Mouse (Mus musculus): ENCODE data around the gene Clasp1. TPM values are rescaled to one million over a fixed set of nuclear protein-coding genes. Genes with fewer than 3 reads are reported as not detected.

Clasp1 gene
- polyA plus RNA-seq, 1 experiment: 22.3 TPM

GRCm38 (mm10) chr1:118401991-118402390 is 13.1 kb downstream of the Clasp1 start:
- Histone ChIP-seq H3K4me3 (ENCODE audit: insufficient read depth, low read length) (no peak overlapping the region), H3K4me1 (ENCODE audit: control insufficient read depth, insufficient read depth, low read length) (peaks cover 19% of the 10 kb centered on the region), H3K27ac (ENCODE audit: insufficient read depth, low read depth, low read length) (no peak overlapping the region)
- TF ChIP-seq CTCF (IDR thresholded peaks at IDR 0.05; ENCODE audit: low read depth, low read length) (no peak), POLR2A (IDR thresholded peaks at IDR 0.05; ENCODE audit: borderline replicate concordance, low read depth, low read length) (no peak)

- TF ChIP-seq CTCF (IDR thresholded peaks at IDR 0.05; ENCODE audit: low read depth, low read length) (no peak), POLR2A (IDR thresholded peaks at IDR 0.05; ENCODE audit: borderline replicate concordance, low read depth, low read length) (no peak)
- Histone ChIP-seq H3K27ac (ENCODE audit: insufficient read depth, low read depth, low read length) (no peak overlapping the region), H3K4me1 (ENCODE audit: control insufficient read depth, insufficient read depth, low read length) (peaks cover 19% of the 10 kb centered on the region), H3K4me3 (ENCODE audit: insufficient read depth, low read length) (no peak overlapping the region)
Measured at GRCm38 (mm10) chr1:118402556-118402955, 13.7 kb downstream of the Clasp1 start.

GRCm38 (mm10) chr1:118402966-118403365 is 14.1 kb downstream of the Clasp1 start:
- H3K4me1 ChIP-seq (ENCODE audit: control insufficient read depth, insufficient read depth, low read length): peaks cover 19% of the 10 kb centered on the region
- TF ChIP-seq CTCF (IDR thresholded peaks at IDR 0.05; ENCODE audit: low read depth, low read length) (no peak), POLR2A (IDR thresholded peaks at IDR 0.05; ENCODE audit: borderline replicate concordance, low read depth, low read length) (no peak)

GRCm38 (mm10) chr1:118403440-118403839 is 14.6 kb downstream of the Clasp1 start:
- no peak for TF ChIP-seq CTCF (IDR thresholded peaks at IDR 0.05; ENCODE audit: low read depth, low read length)
- TF ChIP-seq POLR2A (IDR thresholded peaks at IDR 0.05; ENCODE audit: borderline replicate concordance, low read depth, low read length): no peak
- peaks cover 18% of the 10 kb centered on the region for H3K4me1 ChIP-seq (ENCODE audit: control insufficient read depth, insufficient read depth, low read length)
- no peak overlapping the region for H3K4me3 ChIP-seq (ENCODE audit: insufficient read depth, low read length)
- no peak overlapping the region for H3K27ac ChIP-seq (ENCODE audit: insufficient read depth, low read depth, low read length)

More at GRCm38 (mm10) chr1:118402966-118403365, 14.1 kb downstream of the Clasp1 start:
- H3K27ac ChIP-seq (ENCODE audit: insufficient read depth, low read depth, low read length): no peak overlapping the region
- H3K4me3 ChIP-seq (ENCODE audit: insufficient read depth, low read length): no peak overlapping the region

GRCm38 (mm10) chr1:118407586-118408250 is 18.9 kb downstream of the Clasp1 start:
- Histone ChIP-seq H3K4me3 (ENCODE audit: insufficient read depth, low read length) (no peak overlapping the region), H3K27ac (ENCODE audit: insufficient read depth, low read depth, low read length) (no peak overlapping the region), H3K4me1 (ENCODE audit: control insufficient read depth, insufficient read depth, low read length) (peaks cover 8% of the 10 kb centered on the region)
- no peak for TF ChIP-seq POLR2A (IDR thresholded peaks at IDR 0.05; ENCODE audit: borderline replicate concordance, low read depth, low read length)
- no peak for TF ChIP-seq CTCF (IDR thresholded peaks at IDR 0.05; ENCODE audit: low read depth, low read length)

- H3K27ac ChIP-seq (ENCODE audit: insufficient read depth, low read depth, low read length): no peak overlapping the region
- TF ChIP-seq POLR2A (IDR thresholded peaks at IDR 0.05; ENCODE audit: borderline replicate concordance, low read depth, low read length) (no peak), CTCF (IDR thresholded peaks at IDR 0.05; ENCODE audit: low read depth, low read length) (no peak)
- peaks cover 8% of the 10 kb centered on the region for H3K4me1 ChIP-seq (ENCODE audit: control insufficient read depth, insufficient read depth, low read length)
- no peak overlapping the region for H3K4me3 ChIP-seq (ENCODE audit: insufficient read depth, low read length)
Measured at GRCm38 (mm10) chr1:118409249-118409648, 20.4 kb downstream of the Clasp1 start.

GRCm38 (mm10) chr1:118410824-118411223 is 22.0 kb downstream of the Clasp1 start:
- TF ChIP-seq CTCF (IDR thresholded peaks at IDR 0.05; ENCODE audit: low read depth, low read length): no peak
- no peak for TF ChIP-seq POLR2A (IDR thresholded peaks at IDR 0.05; ENCODE audit: borderline replicate concordance, low read depth, low read length)
- Histone ChIP-seq H3K4me3 (ENCODE audit: insufficient read depth, low read length) (no peak overlapping the region), H3K4me1 (ENCODE audit: control insufficient read depth, insufficient read depth, low read length) (peaks cover 8% of the 10 kb centered on the region), H3K27ac (ENCODE audit: insufficient read depth, low read depth, low read length) (no peak overlapping the region)

- no peak overlapping the region for H3K27ac ChIP-seq (ENCODE audit: insufficient read depth, low read depth, low read length)
Measured at GRCm38 (mm10) chr1:118413169-118413568, 24.3 kb downstream of the Clasp1 start.

GRCm38 (mm10) chr1:118417047-118417730 is 28.3 kb downstream of the Clasp1 start:
- H3K4me1 ChIP-seq (ENCODE audit: control insufficient read depth, insufficient read depth, low read length): peaks cover 3% of the 10 kb centered on the region; the same call in 1 of the 2 replicates
- TF ChIP-seq POLR2A (IDR thresholded peaks at IDR 0.05; ENCODE audit: borderline replicate concordance, low read depth, low read length) (no peak), CTCF (IDR thresholded peaks at IDR 0.05; ENCODE audit: low read depth, low read length) (no peak)
- H3K27ac ChIP-seq (ENCODE audit: insufficient read depth, low read depth, low read length): no peak overlapping the region
- no peak overlapping the region for H3K4me3 ChIP-seq (ENCODE audit: insufficient read depth, low read length)

More at GRCm38 (mm10) chr1:118413169-118413568, 24.3 kb downstream of the Clasp1 start:
- TF ChIP-seq POLR2A (IDR thresholded peaks at IDR 0.05; ENCODE audit: borderline replicate concordance, low read depth, low read length) (no peak), CTCF (IDR thresholded peaks at IDR 0.05; ENCODE audit: low read depth, low read length) (no peak)
- Histone ChIP-seq H3K4me1 (ENCODE audit: control insufficient read depth, insufficient read depth, low read length) (peaks cover 8% of the 10 kb centered on the region), H3K4me3 (ENCODE audit: insufficient read depth, low read length) (no peak overlapping the region)

GRCm38 (mm10) chr1:118419399-118419798 is 30.5 kb downstream of the Clasp1 start:
- no peak overlapping the region for H3K4me3 ChIP-seq (ENCODE audit: insufficient read depth, low read length)
- H3K4me1 ChIP-seq (ENCODE audit: control insufficient read depth, insufficient read depth, low read length): peaks cover 3% of the 10 kb centered on the region; the same call in 1 of the 2 replicates
- TF ChIP-seq CTCF (IDR thresholded peaks at IDR 0.05; ENCODE audit: low read depth, low read length): no peak
- TF ChIP-seq POLR2A (IDR thresholded peaks at IDR 0.05; ENCODE audit: borderline replicate concordance, low read depth, low read length): no peak
- no peak overlapping the region for H3K27ac ChIP-seq (ENCODE audit: insufficient read depth, low read depth, low read length)
